Mouse (Mus musculus) v-Abl transformed pro-B cells (cell line): Measurements from ENCODE around the gene Nav2.

ENCODE experiments used
- in situ Hi-C, 2 experiments: fragments of 400-800 bp; cut with MboI; formaldehyde crosslinking; loops; one replicate each; pipeline ENCODE4 v1.15.1; 2025; ENCODE audit not compliant: unreplicated experiment in 2 of 2

The Nav2 gene

GRCm38 (mm10) chr7:48884266-48884611 lies 24.3 kb upstream of the Nav2 start:
- in situ Hi-C loops, result loop anchor here in 1 of 2 experiments (25.0 kb wide), 1 partner anchor 903 kb away; the partner anchor contains the start of gene Prmt3

DNA sequence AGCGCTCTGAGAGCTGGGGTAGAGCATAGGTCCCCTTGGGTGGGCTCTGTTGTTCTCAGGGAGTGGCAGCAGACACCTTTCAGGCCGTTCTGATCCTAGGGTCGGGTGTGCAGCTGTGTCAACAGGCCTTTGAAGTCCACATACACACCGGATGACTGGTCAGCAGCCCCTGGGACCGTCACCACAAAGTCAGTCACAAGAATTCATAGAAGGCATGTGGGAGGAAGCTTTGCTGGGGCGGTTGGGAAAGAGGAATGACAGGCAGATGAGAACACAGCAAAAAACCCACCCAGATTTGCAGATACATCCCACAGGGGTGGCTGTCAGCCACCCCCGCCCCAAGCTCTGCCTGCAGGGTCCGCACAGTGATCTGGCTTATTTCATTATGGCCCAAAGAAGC lies 20.5 kb upstream of the Nav2 start:
- in situ Hi-C loops, result loop anchor here (5.0 to 25.0 kb wide), 2 partner anchors 101 to 899 kb away; partner anchors contain the start of genes Prmt3 (in 1 of the 2) and Zdhhc13 (in 1 of the 2)

- in situ Hi-C loops, result loop anchor here (5.0 to 25.0 kb wide), 2 partner anchors 101 to 899 kb away; partner anchors contain the start of genes Prmt3 (in 1 of the 2) and Zdhhc13 (in 1 of the 2)
These were observed 19.8 kb upstream of the Nav2 start for GRCm38 (mm10) chr7:48888751-48889150.

DNA sequence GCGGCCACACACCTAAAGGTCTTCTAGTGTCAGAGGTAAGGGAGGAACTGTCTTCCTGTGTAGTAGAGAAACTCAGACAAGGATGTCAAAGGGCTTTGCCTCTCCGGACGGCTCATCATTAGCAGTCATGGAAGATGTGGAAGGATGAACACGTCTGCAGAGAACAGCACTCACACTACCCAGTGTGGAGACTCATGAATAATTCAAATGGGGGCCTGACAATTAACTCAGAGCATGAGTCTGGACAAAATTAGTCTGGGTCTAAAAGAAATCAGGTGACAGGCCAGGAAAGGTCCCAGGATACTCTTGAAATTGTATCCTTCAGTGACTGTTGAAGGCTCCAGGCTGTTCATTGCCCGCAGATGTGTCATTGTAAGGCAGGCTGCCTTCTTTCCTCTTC lies 17.5 kb upstream of the Nav2 start:
- in situ Hi-C loops, result loop anchor here (5.0 to 25.0 kb wide), 4 partner anchors 41 to 896 kb away; partner anchors contain the start of gene Prmt3 (in 1 of the 2)

GRCm38 (mm10) chr7:48893093-48893492 lies 15.4 kb upstream of the Nav2 start:
- in situ Hi-C loops, result loop anchor here (5.0 to 25.0 kb wide), 4 partner anchors 39 to 894 kb away; partner anchors contain the start of gene Prmt3 (in 1 of the 2)

GRCm38 (mm10) chr7:48894152-48894551 lies 14.4 kb upstream of the Nav2 start:
- in situ Hi-C loops, result loop anchor here (5.0 to 25.0 kb wide), 4 partner anchors 38 to 893 kb away; partner anchors contain the start of gene Prmt3 (in 1 of the 2)

DNA sequence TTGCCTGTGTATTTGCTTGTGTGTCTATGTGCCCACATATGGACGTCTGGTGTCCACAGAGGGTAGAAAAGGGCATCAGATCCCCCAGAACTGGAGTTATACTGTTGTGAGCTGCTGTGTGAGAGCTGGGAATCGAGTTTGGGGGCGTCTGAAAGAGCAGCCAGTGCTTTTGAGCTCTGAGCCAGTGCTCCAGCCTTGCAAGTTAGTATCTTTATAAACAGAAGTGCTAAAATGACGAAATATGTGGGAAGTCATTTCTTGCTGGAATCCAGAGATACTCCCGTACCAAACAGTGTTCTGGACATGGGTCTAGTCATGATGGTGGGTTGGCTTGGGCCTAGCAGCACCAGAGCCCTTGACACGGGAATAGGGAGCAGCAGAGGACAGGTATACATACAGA lies 13.8 kb upstream of the Nav2 start:
- in situ Hi-C loops, result loop anchor here (5.0 to 25.0 kb wide), 4 partner anchors 38 to 893 kb away; partner anchors contain the start of gene Prmt3 (in 1 of the 2)

DNA sequence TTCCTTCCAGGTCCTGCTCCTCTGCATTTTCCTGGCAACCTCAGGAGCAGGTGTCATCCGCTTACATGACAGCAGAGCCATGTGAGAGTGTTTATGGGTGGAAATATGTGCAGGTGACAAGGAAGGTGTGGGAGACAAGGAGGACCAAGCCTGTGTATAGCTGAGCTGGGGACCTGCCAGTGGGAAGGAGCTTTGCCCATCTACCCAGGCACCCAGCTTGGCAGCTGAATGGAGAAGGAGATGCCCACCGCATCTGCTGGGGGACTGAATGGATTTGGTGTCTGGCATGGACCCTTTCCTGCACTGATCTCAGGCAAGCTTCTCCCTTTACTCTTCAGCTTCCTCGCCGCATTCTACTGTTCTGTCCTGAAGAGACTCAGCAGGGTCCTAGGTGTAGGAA lies 13.0 kb upstream of the Nav2 start:
- in situ Hi-C loops, result loop anchor here (5.0 to 25.0 kb wide), 2 partner anchors 37 to 892 kb away; partner anchors contain the start of gene Prmt3 (in 1 of the 2)

GRCm38 (mm10) chr7:48896051-48896450 lies 12.5 kb upstream of the Nav2 start:
- in situ Hi-C loops, result loop anchor here (5.0 to 25.0 kb wide), 2 partner anchors 36 to 891 kb away; partner anchors contain the start of gene Prmt3 (in 1 of the 2)

GRCm38 (mm10) chr7:48897539-48898163 lies 10.9 kb upstream of the Nav2 start:
- in situ Hi-C loops, result loop anchor here (5.0 to 25.0 kb wide), 2 partner anchors 35 to 890 kb away; partner anchors contain the start of gene Prmt3 (in 1 of the 2)

DNA sequence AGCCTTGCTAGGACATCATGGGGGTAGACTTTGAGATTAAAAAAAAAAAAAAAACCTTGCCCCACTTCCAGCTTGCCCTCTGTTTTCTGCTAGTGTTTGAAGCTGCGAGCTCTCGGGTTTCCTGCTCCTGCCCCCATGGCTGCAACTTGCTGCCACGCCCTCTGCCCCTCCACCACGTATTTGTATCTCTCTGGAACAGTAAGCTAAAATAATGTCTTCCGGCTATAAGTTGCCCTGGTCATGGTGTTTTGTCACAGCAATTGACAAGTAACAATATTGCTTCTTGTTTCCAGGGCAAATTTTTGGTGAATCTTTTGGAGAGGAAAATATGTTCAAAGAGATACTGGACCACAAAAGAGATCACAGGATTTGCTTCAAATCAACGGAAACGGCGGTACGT lies 10.1 kb upstream of the Nav2 start:
- in situ Hi-C loops, result loop anchor here (5.0 to 25.0 kb wide), 2 partner anchors 34 to 889 kb away; partner anchors contain the start of gene Prmt3 (in 1 of the 2)

DNA sequence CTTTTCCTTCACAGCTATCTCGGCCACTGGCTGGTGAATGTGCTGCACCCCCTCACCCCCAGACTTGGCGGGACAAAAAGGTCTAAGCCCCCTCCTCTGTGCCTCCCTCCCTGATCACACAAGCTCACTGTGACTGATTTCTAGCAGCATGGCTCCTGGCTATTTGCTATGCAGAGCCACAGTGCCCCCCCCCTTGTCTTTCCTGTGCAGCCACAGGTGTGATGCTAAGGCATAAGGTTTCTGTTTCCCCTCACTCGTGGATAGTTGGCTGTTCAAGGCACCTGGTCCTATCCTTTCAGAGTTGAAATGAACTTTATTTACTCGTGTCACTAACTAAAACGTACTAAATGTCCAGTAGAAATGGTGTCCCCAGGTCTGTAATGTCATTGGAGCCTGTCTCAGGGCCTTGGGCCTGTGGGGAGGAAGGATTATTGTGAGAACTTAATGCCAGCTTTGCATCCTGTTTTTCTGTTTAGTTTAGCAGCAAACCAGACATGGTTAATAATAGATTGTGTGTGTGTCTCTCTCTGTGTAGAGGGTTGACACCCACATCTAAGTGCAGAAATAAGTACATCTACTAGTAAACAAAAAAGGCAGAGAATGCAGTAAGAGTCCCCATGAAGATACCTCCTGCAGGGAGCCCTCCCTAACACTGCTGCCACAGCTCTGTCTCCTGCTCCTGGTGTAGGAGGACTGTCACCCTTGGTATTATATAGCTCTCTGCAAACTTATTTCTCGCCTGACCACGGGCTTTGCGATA lies 7.9 kb upstream of the Nav2 start:
- in situ Hi-C loops, result loop anchor here in 1 of 2 experiments (25.0 kb wide), 1 partner anchor 887 kb away; the partner anchor contains the start of gene Prmt3

GRCm38 (mm10) chr7:48902454-48902853 lies 6.1 kb upstream of the Nav2 start:
- in situ Hi-C loops, result loop anchor here in 1 of 2 experiments (25.0 kb wide), 1 partner anchor 885 kb away; the partner anchor contains the start of gene Prmt3

DNA sequence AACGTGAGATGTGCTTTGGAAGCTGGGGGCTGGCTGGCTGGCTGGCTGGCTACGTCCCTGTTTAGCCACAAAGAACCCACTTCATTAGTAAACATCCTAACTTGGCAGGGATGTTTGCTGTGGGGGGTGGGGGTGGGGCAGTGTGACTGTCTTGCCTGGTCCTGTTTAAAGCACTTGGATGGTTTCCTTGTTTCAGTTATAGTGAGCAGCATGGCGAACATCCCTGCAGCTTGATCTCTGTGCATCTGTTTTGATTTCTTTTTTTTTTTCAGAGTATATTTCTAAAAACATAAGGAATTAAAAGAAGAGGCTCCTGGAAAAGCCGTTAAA lies 791 bp downstream of the Nav2 start:
- in situ Hi-C loops, result loop anchor here in 1 of 2 experiments (25.0 kb wide), 1 partner anchor 878 kb away; the partner anchor contains the start of gene Prmt3

GRCm38 (mm10) chr7:48910282-48910681 lies 1.8 kb downstream of the Nav2 start:
- in situ Hi-C loops, result loop anchor here in 1 of 2 experiments (25.0 kb wide), 1 partner anchor 877 kb away; the partner anchor contains the start of gene Prmt3

GRCm38 (mm10) chr7:48911146-48911545 lies 2.6 kb downstream of the Nav2 start:
- in situ Hi-C loops, result loop anchor here in 1 of 2 experiments (25.0 kb wide), 1 partner anchor 876 kb away; the partner anchor contains the start of gene Prmt3

GRCm38 (mm10) chr7:48914630-48915506 lies 6.4 kb downstream of the Nav2 start:
- in situ Hi-C loops, result loop anchor here in 1 of 2 experiments (25.0 kb wide), 1 partner anchor 872 kb away; the partner anchor contains the start of gene Prmt3

- in situ Hi-C loops, result loop anchor here in 1 of 2 experiments (25.0 kb wide), 1 partner anchor 870 kb away; the partner anchor contains the start of gene Prmt3
These were observed 8.9 kb downstream of the Nav2 start for GRCm38 (mm10) chr7:48917463-48917862.

DNA sequence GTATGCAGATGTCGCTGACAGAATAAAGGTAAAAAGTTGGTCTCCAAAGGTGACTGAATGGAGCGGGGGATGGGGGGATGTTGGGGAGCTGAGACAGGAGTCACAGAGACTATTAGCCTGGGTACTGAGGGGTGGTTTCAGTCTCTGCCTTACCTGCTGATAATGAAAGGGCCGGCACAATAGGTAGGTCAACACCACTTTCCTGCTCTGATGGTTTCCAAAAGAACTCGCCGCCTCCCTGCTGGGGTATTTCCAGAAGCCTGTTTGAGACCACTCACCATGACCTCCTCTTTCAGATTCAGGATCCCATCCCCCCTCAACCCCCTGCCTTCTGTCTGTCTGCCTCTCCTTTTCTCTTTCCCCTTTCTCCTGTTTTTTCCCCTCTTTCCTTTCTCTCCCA lies 9.5 kb downstream of the Nav2 start:
- in situ Hi-C loops, result loop anchor here in 1 of 2 experiments (25.0 kb wide), 1 partner anchor 869 kb away; the partner anchor contains the start of gene Prmt3
